Mouse (Mus musculus) regulatory T cell (primary cell): ENCODE measurements around the gene Farsa.
"Not testable (repeated sequence)": the region's sequence is repeated elsewhere in the genome, so short reads cannot be mapped to it uniquely, and the experiment has no call there.

Experiments
- in situ Hi-C: fragments of 300-600 bp; cut with MboI, MseI; formaldehyde crosslinking; loops from one replicate; pipeline ENCODE4 v1.15.1; 2025; ENCODE audit warnings: high pct_unique_total_duplicates

Farsa gene

GRCm38 (mm10) chr8:84871376-84872308 is 14.9 kb downstream of the Farsa start, which contains the start of gene Syce2:
Gene Syce2, plus strand, starts transcription at chr8:84872111.
- in situ Hi-C loops, result no loop called here

GRCm38 (mm10) chr8:84872309-84872965 is 15.6 kb downstream of the Farsa start:
- in situ Hi-C loops, result no loop called here

- in situ Hi-C loops, result no loop called here
Observed at GRCm38 (mm10) chr8:84873016-84873415, 16.2 kb downstream of the Farsa start.

GRCm38 (mm10) chr8:84874339-84874738 is 17.6 kb downstream of the Farsa start:
- in situ Hi-C loops, result no loop called here

GRCm38 (mm10) chr8:84877297-84878035 is 20.7 kb downstream of the Farsa start:
- in situ Hi-C loops, result no loop called here

- in situ Hi-C loops, result no loop called here
Observed at GRCm38 (mm10) chr8:84878915-84879314, 22.1 kb downstream of the Farsa start.

GRCm38 (mm10) chr8:84884728-84885127 is 27.9 kb downstream of the Farsa start:
- in situ Hi-C loops, result no loop called here

GRCm38 (mm10) chr8:84888280-84888679 is 31.5 kb downstream of the Farsa start:
- in situ Hi-C loops, result no loop called here

GRCm38 (mm10) chr8:84889141-84889540 is 32.4 kb downstream of the Farsa start:
- in situ Hi-C loops, result no loop called here

GRCm38 (mm10) chr8:84892993-84893708 is 36.4 kb downstream of the Farsa start:
- in situ Hi-C loops, result no loop called here

GRCm38 (mm10) chr8:84893709-84894134 is 36.9 kb downstream of the Farsa start, which contains the start of gene Gcdh:
Gene Gcdh, minus strand, starts transcription at chr8:84893921.
- in situ Hi-C loops, result no loop called here

GRCm38 (mm10) chr8:84895963-84896362 is 39.2 kb downstream of the Farsa start:
- in situ Hi-C loops, result no loop called here

GRCm38 (mm10) chr8:84901071-84901470 is 44.3 kb downstream of the Farsa start:
- in situ Hi-C loops, result loop anchor here (5.0 kb wide), 1 partner anchor 54 kb away; the partner anchor contains the start of gene Calr

- in situ Hi-C loops, result loop anchor here (5.0 kb wide), 1 partner anchor 54 kb away; the partner anchor contains the start of gene Calr
Observed at GRCm38 (mm10) chr8:84901752-84902151, 45.0 kb downstream of the Farsa start, which contains the start of gene Klf1. Gene Klf1, plus strand, starts transcription at chr8:84901928.

GRCm38 (mm10) chr8:84902367-84902919 is 45.7 kb downstream of the Farsa start:
- in situ Hi-C loops, result loop anchor here (5.0 kb wide), 1 partner anchor 55 kb away; the partner anchor contains the start of gene Calr

- in situ Hi-C loops, result loop anchor here (5.0 kb wide), 1 partner anchor 56 kb away; the partner anchor contains the start of gene Calr
Observed at GRCm38 (mm10) chr8:84902920-84903661, 46.3 kb downstream of the Farsa start.

GRCm38 (mm10) chr8:84904351-84904750 is 47.6 kb downstream of the Farsa start:
- in situ Hi-C loops, result loop anchor here (5.0 kb wide), 1 partner anchor 57 kb away; the partner anchor contains the start of gene Calr

- in situ Hi-C loops, result no loop called here
Observed at GRCm38 (mm10) chr8:84907037-84907436, 50.2 kb downstream of the Farsa start.

GRCm38 (mm10) chr8:84907493-84907892 is 50.7 kb downstream of the Farsa start:
- in situ Hi-C loops, result no loop called here

GRCm38 (mm10) chr8:84907979-84908378 is 51.2 kb downstream of the Farsa start:
- in situ Hi-C loops, result not testable (repeated sequence)
